Mouse (Mus musculus) G1E (cell line): ENCODE results near the gene Gm9508. TPM values are rescaled to one million over a fixed set of nuclear protein-coding genes. Genes with fewer than 3 reads are reported as not detected.
"Not testable (repeated sequence)": the region's sequence is repeated elsewhere in the genome, so short reads cannot be mapped to it uniquely, and the experiment has no call there.

ENCODE experiments used
- ATAC-seq: 2 replicates; pipeline ENCODE4 v1.8.0; 2016; ENCODE audit warnings: mild to moderate bottlenecking; ENCODE audit not compliant: insufficient number of reproducible peaks, poor library complexity, low FRiP score, severe bottlenecking; ENCODE audit errors: extremely low read depth
- DNase-seq: peaks from one replicate; pipeline ENCODE4 v3.0.0; 2012; ENCODE audit warnings: low spot score
- H3K27me3 ChIP-seq: 2 replicates; pipeline ENCODE4 v1.6.1; 2012; ENCODE audit warnings: mild to moderate bottlenecking, low read length, inconsistent platforms; ENCODE audit not compliant: insufficient read depth
- H3K36me3 ChIP-seq: replicated peaks from 2 replicates; pipeline ENCODE3; 2012; ENCODE audit warnings: mild to moderate bottlenecking, inconsistent platforms
- H3K4me1 ChIP-seq: 2 replicates; pipeline ENCODE4 v1.6.1; 2012; ENCODE audit warnings: low read depth, low read length, inconsistent platforms, mixed read lengths; ENCODE audit not compliant: insufficient read depth
- H3K4me3 ChIP-seq: 2 replicates; pipeline ENCODE4 v1.5.1; 2012; ENCODE audit warnings: low read depth, mild to moderate bottlenecking, inconsistent platforms, low read length, moderate library complexity, mixed read lengths
- H3K9me3 ChIP-seq: replicated peaks from 2 replicates; pipeline ENCODE4 v1.6.1; 2012; ENCODE audit warnings: inconsistent platforms
- CTCF ChIP-seq: IDR thresholded peaks from 2 replicates; pipeline ENCODE4 v1.5.1; 2012; ENCODE audit warnings: low read depth, low read length, inconsistent platforms, mixed read lengths
- GATA1 ChIP-seq: IDR thresholded peaks from 2 replicates; pipeline ENCODE4 v1.6.1; 2012; ENCODE audit warnings: borderline replicate concordance, low read length, inconsistent platforms, mixed read lengths
- GATA2 ChIP-seq: IDR thresholded peaks from 2 replicates; pipeline ENCODE4 v1.6.1; 2012; ENCODE audit warnings: low read depth, low read length, inconsistent platforms, borderline replicate concordance
- POLR2AphosphoS5 ChIP-seq: IDR thresholded peaks from 2 replicates; pipeline ENCODE4 v1.6.1; 2012; ENCODE audit warnings: low read depth, low read length, inconsistent platforms; ENCODE audit not compliant: insufficient replicate concordance
- TAL1 ChIP-seq: conservative IDR thresholded peaks from 2 replicates; pipeline ENCODE4 v1.6.1; 2012; ENCODE audit warnings: low read depth, low read length, inconsistent platforms, mixed read lengths
- polyA plus RNA-seq: library from polyadenylated mRNA; stranded (reverse); fragments of >175 nt; gene quantifications from 2 replicates; pipeline ENCODE4 v1.2.3, GENCODE M21; 2012
- total RNA-seq, 2 experiments: library from RNA; stranded (forward) in 1 of 2; stranded (reverse) in 1 of 2; fragments of 200-1000 nt in 1 of 2; fragments of >200 nt in 1 of 2; fragmentation: Nextera tagmentation in 1 of 2; gene quantifications; 2 replicates each; pipeline ENCODE4 v1.2.3; 2014 to 2017

The Gm9508 gene
- total and polyA plus RNA-seq, 3 experiments = not detected

- H3K27me3 ChIP-seq = peaks cover 5% of the 10 kb centered on the region; the same call in 1 of the 2 replicates
- peaks cover 4% of the 10 kb centered on the region for H3K9me3 ChIP-seq
- no peaks in the 10 kb centered on the region for H3K4me1 ChIP-seq
- no peaks in the 10 kb centered on the region for H3K36me3 ChIP-seq
- ATAC-seq = no peak
- no peak overlapping the region for H3K4me3 ChIP-seq
- no peak for DNase-seq
- no peak for TF ChIP-seq TAL1
- TF ChIP-seq CTCF = no peak
- no peak for TF ChIP-seq GATA1
Observed at GRCm38 (mm10) chr10:77724855-77725254, 27.8 kb upstream of the Gm9508 start.

- H3K4me3 ChIP-seq, H3K4me1 ChIP-seq, ATAC-seq, DNase-seq, H3K9me3 ChIP-seq, H3K36me3 ChIP-seq, H3K27me3 ChIP-seq: not testable (repeated sequence)
Observed at GRCm38 (mm10) chr10:77720299-77720698, 23.3 kb upstream of the Gm9508 start, which contains the start of gene Krtap12-1. Gene Krtap12-1, plus strand, starts transcription at chr10:77720599.

DNA sequence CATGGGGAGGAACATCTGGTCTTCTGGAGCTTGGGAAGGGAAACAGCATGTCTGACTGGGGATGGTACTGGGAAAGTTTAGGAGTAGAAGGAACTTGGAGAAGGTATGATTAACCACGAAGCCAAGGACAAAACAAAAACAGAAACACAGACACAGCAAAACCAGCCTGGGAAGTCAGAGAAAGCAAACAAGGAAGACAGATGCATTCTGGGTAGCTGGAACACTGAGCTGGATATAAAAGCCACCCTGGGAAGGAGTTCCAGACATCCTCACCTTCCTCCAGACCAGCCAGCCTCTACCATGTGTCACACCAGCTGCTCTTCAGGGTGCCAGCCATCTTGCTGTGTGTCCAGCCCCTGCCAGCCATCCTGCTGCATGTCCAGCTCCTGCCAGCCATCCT is 18.5 kb upstream of the Gm9508 start, which contains the start of gene Gm10142:
Gm10142 (plus strand) TSS at position 301 of the 400 bp plus-strand sequence.
- Histone ChIP-seq H3K36me3 (no peaks in the 10 kb centered on the region), H3K4me3 (no peak within 1 kb of the TSS), H3K27me3 (peaks cover 20% of the 10 kb centered on the region), H3K9me3 (peaks cover 1% of the 10 kb centered on the region), H3K4me1 (no peaks in the 10 kb centered on the region)
- DNase-seq (no peak), ATAC-seq (no peak)
- TF ChIP-seq POLR2AphosphoS5 (no peak), CTCF (no peak), TAL1 (no peak), GATA2 (no peak), GATA1 (no peak)

DNA sequence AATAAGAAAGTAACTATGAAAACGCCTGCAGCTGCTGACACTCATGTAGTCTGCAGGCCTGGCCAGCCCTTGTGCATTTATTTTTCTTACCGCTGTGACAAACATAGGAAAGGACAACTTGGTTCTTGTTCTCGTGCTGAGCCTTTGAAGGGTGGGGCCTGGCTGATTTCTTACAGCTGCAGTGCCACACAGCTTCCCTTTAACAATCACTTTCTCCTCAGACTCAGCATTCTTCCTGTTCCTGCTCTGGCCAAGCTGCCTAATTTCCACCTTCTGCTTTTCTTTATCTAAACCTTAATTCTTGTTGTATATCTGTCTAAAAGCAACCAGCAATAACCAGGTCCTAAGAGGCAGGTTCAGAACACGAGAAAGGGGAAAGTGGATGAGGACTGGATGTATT is 16.7 kb upstream of the Gm9508 start:
- ATAC-seq = no peak
- no peaks in the 10 kb centered on the region for H3K4me1 ChIP-seq
- H3K9me3 ChIP-seq = no peaks in the 10 kb centered on the region
- no peak for DNase-seq
- peaks cover 21% of the 10 kb centered on the region for H3K27me3 ChIP-seq
- TF ChIP-seq CTCF = no peak
- no peak for TF ChIP-seq TAL1
- no peak for TF ChIP-seq POLR2AphosphoS5
- TF ChIP-seq GATA1 = no peak
- TF ChIP-seq GATA2 = no peak
- H3K36me3 ChIP-seq = no peaks in the 10 kb centered on the region
- H3K4me3 ChIP-seq = no peak overlapping the region

DNA sequence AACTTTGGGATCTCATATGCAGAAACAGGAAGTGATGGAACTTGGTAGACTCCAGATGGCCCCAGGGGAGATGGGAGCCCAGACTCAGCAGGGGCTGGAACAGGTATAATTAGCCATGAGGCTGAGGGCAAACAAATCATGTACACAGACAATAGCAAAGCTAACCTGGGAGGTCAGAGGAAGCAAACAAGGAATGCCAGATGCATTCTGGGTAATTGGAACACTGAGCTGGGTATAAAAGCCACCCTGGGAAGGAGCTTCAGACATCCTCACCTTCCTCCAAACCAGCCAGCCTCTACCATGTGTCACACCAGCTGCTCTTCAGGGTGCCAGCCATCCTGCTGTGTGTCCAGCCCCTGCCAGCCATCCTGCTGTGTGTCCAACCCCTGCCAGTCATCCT is 14.1 kb upstream of the Gm9508 start, which contains the start of gene Gm10024:
Gm10024 (plus strand) TSS at position 301 of the 400 bp plus-strand sequence.
- not testable (repeated sequence) for H3K4me3 ChIP-seq, ATAC-seq, DNase-seq, H3K36me3 ChIP-seq, H3K9me3 ChIP-seq, H3K4me1 ChIP-seq
- H3K27me3 ChIP-seq = peaks cover 21% of the 10 kb centered on the region

GRCm38 (mm10) chr10:77709831-77710230 is 12.8 kb upstream of the Gm9508 start:
- H3K27me3 ChIP-seq = peaks cover 17% of the 10 kb centered on the region
- no peak for TF ChIP-seq GATA1
- no peak for TF ChIP-seq POLR2AphosphoS5
- TF ChIP-seq TAL1 = no peak
- TF ChIP-seq GATA2 = no peak
- no peak for TF ChIP-seq CTCF
- H3K36me3 ChIP-seq = no peaks in the 10 kb centered on the region
- no peak for ATAC-seq
- no peaks in the 10 kb centered on the region for H3K9me3 ChIP-seq
- H3K4me1 ChIP-seq = no peaks in the 10 kb centered on the region
- DNase-seq = no peak
- H3K4me3 ChIP-seq = no peak overlapping the region

GRCm38 (mm10) chr10:77706326-77706725 is 9.3 kb upstream of the Gm9508 start, which contains the start of gene Gm10272:
Gene Gm10272, plus strand, starts transcription at chr10:77706626.
- Histone ChIP-seq H3K4me1 (no peaks in the 10 kb centered on the region), H3K4me3 (no peak within 1 kb of the TSS), H3K36me3 (no peaks in the 10 kb centered on the region), H3K9me3 (no peaks in the 10 kb centered on the region), H3K27me3 (peaks cover 9% of the 10 kb centered on the region)
- no peak for DNase-seq
- no peak for ATAC-seq
- TF ChIP-seq CTCF = no peak
- TF ChIP-seq POLR2AphosphoS5 = no peak
- no peak for TF ChIP-seq TAL1
- TF ChIP-seq GATA2 = no peak
- TF ChIP-seq GATA1 = no peak

- not testable (repeated sequence) for ATAC-seq, H3K4me1 ChIP-seq, H3K9me3 ChIP-seq, H3K36me3 ChIP-seq, DNase-seq, H3K4me3 ChIP-seq
- H3K27me3 ChIP-seq = peaks cover 66% of the 10 kb centered on the region
Observed at GRCm38 (mm10) chr10:77690356-77690807, 6.7 kb downstream of the Gm9508 start, which contains the start of gene Gm19402. Gene Gm19402, minus strand, starts transcription at chr10:77690757.
